Mouse (Mus musculus) lung, embryonic 14.5 days (tissue): ENCODE results near the gene Fgfr2. TPM values are rescaled to one million over a fixed set of nuclear protein-coding genes. Genes with fewer than 3 reads are reported as not detected.
A peak's percentile ranks its signal among the peaks of the same experiment; 100 is the strongest.

Experiments
- ATAC-seq: fragments of 200-750 bp; cut with Nextera tagmentation; 2 replicates; pipeline ENCODE4 v1.8.0; 2017; ENCODE audit warnings: mild to moderate bottlenecking, moderate TSS enrichment, moderate library complexity; ENCODE audit not compliant: insufficient read depth
- DNase-seq: peaks from one replicate; pipeline ENCODE4 v3.0.0-alpha.2; 2015
- H3K27ac ChIP-seq: fragments of 300-500 bp; sonication (generic); 2 replicates; pipeline ENCODE4 v1.5.1; 2014; ENCODE audit warnings: low read depth, mild to moderate bottlenecking, moderate library complexity
- H3K27me3 ChIP-seq: fragments of 300-500 bp; sonication (generic); 2 replicates; pipeline ENCODE4 v1.6.1; 2014; ENCODE audit warnings: low read length, control low read depth; ENCODE audit not compliant: insufficient read depth
- H3K36me3 ChIP-seq: fragments of 300-500 bp; sonication (generic); 2 replicates; pipeline ENCODE4 v1.6.1; 2014; ENCODE audit warnings: control low read depth; ENCODE audit not compliant: insufficient read depth
- H3K4me1 ChIP-seq: fragments of 300-500 bp; sonication (generic); 2 replicates; pipeline ENCODE4 v1.6.1; 2014; ENCODE audit warnings: antibody characterized with exemption, control low read depth; ENCODE audit not compliant: insufficient read depth
- H3K4me2 ChIP-seq: fragments of 300-500 bp; sonication (generic); 2 replicates; pipeline ENCODE4 v1.6.1; 2014; ENCODE audit warnings: mild to moderate bottlenecking
- H3K4me3 ChIP-seq: fragments of 300-500 bp; sonication (generic); 2 replicates; pipeline ENCODE4 v1.5.1; 2014; ENCODE audit warnings: low read depth, low read length
- H3K9ac ChIP-seq: fragments of 300-500 bp; sonication (generic); 2 replicates; pipeline ENCODE4 v1.6.1; 2014
- H3K9me3 ChIP-seq: fragments of 300-500 bp; sonication (generic); 2 replicates; pipeline ENCODE4 v1.6.1; 2016; ENCODE audit warnings: low read depth, low read length, control low read depth
- CTCF ChIP-seq: IDR thresholded peaks from 2 replicates; pipeline ENCODE4 v1.5.1; 2016; ENCODE audit warnings: antibody characterized with exemption, low read depth
- WGBS: fragments of 180-500 bp; shearing (Covaris S2); extraction: QIAGEN DNeasy Blood & Tissue Kit; methylation state at CpG from one replicate; pipeline ENCODE4 v1.1.7; 2014; 5-methylcytosine and 5-hydroxymethylcytosine counted together
- polyA plus RNA-seq: library from polyadenylated mRNA; unstranded; fragments of >200 nt; fragmentation: Nextera tagmentation; extraction: Ambion mirVana; gene quantifications from 2 replicates; pipeline ENCODE4 v1.2.1, GENCODE M21; 2014

The Fgfr2 gene
- polyA plus RNA-seq, 1 experiment from 2014 or later = 179 TPM

- Histone ChIP-seq H3K36me3 (peaks cover 6% of the 10 kb centered on the region), H3K4me1 (peaks cover 24% of the 10 kb centered on the region), H3K27ac (peak overlapping the region; percentile 69; the same call in 1 of the 2 replicates), H3K4me3 (no peak overlapping the region), H3K4me2 (peak overlapping the region; percentile 30), H3K9me3 (no peaks in the 10 kb centered on the region), H3K9ac (0 out of 2 replicates have a peak overlapping the region, but pooled peaks have one; percentile 26), H3K27me3 (no peaks in the 10 kb centered on the region)
- no peak for DNase-seq
- TF ChIP-seq CTCF = no peak
- WGBS = 59% methylated on average over 9 of the region's 9 CpGs
- peak; percentile 32; the same call in 1 of the 2 replicates for ATAC-seq
Observed at GRCm38 (mm10) chr7:132711579-132711978, 411.6 kb downstream of the Fgfr2 start.

GRCm38 (mm10) chr7:132705130-132705529 lies 418.0 kb downstream of the Fgfr2 start:
- Histone ChIP-seq H3K27me3 (no peaks in the 10 kb centered on the region), H3K36me3 (no peaks in the 10 kb centered on the region), H3K9me3 (no peaks in the 10 kb centered on the region), H3K4me3 (no peak overlapping the region), H3K4me1 (no peaks in the 10 kb centered on the region), H3K27ac (no peak overlapping the region), H3K9ac (no peak overlapping the region), H3K4me2 (no peak overlapping the region)
- ATAC-seq = no peak
- peak; percentile 44 for TF ChIP-seq CTCF
- DNase-seq = no peak
- 87% methylated on average over 7 of the region's 7 CpGs for WGBS

- Histone ChIP-seq H3K36me3 (no peaks in the 10 kb centered on the region), H3K4me1 (no peaks in the 10 kb centered on the region), H3K9me3 (no peaks in the 10 kb centered on the region), H3K27me3 (no peaks in the 10 kb centered on the region), H3K9ac (no peak overlapping the region), H3K27ac (no peak overlapping the region), H3K4me2 (no peak overlapping the region), H3K4me3 (no peak overlapping the region)
- no peak for TF ChIP-seq CTCF
- WGBS = 79% methylated on average over 8 of the region's 8 CpGs
- DNase-seq (no peak), ATAC-seq (no peak)
Observed at GRCm38 (mm10) chr7:132704310-132704875, 418.8 kb downstream of the Fgfr2 start.

GRCm38 (mm10) chr7:132703515-132704309 lies 419.4 kb downstream of the Fgfr2 start:
- no peak overlapping the region for H3K9ac ChIP-seq
- ATAC-seq (no peak), DNase-seq (no peak)
- H3K27ac ChIP-seq = no peak overlapping the region
- H3K36me3 ChIP-seq = no peaks in the 10 kb centered on the region
- H3K27me3 ChIP-seq = no peaks in the 10 kb centered on the region
- H3K4me3 ChIP-seq = no peak overlapping the region
- H3K9me3 ChIP-seq = no peaks in the 10 kb centered on the region
- H3K4me2 ChIP-seq = no peak overlapping the region
- no peaks in the 10 kb centered on the region for H3K4me1 ChIP-seq
- WGBS = 81% methylated on average over 9 of the region's 9 CpGs
- TF ChIP-seq CTCF = no peak

GRCm38 (mm10) chr7:132702492-132703070 lies 420.6 kb downstream of the Fgfr2 start:
- ATAC-seq (no peak), DNase-seq (no peak)
- no peak overlapping the region for H3K9ac ChIP-seq
- H3K4me2 ChIP-seq = no peak overlapping the region
- WGBS = 73% methylated on average over 5 of the region's 5 CpGs
- H3K4me1 ChIP-seq = no peaks in the 10 kb centered on the region
- H3K36me3 ChIP-seq = no peaks in the 10 kb centered on the region
- H3K27me3 ChIP-seq = no peaks in the 10 kb centered on the region
- no peak for TF ChIP-seq CTCF
- no peak overlapping the region for H3K4me3 ChIP-seq
- H3K9me3 ChIP-seq = no peaks in the 10 kb centered on the region
- no peak overlapping the region for H3K27ac ChIP-seq

GRCm38 (mm10) chr7:132702024-132702423 lies 421.1 kb downstream of the Fgfr2 start:
- no peak for ATAC-seq
- Histone ChIP-seq H3K9me3 (no peaks in the 10 kb centered on the region), H3K27me3 (no peaks in the 10 kb centered on the region), H3K4me1 (no peaks in the 10 kb centered on the region), H3K9ac (no peak overlapping the region), H3K4me3 (no peak overlapping the region), H3K36me3 (no peaks in the 10 kb centered on the region), H3K4me2 (no peak overlapping the region), H3K27ac (no peak overlapping the region)
- WGBS = 86% methylated on average over 3 of the region's 3 CpGs
- TF ChIP-seq CTCF = no peak
- DNase-seq = no peak

GRCm38 (mm10) chr7:132701412-132701811 lies 421.7 kb downstream of the Fgfr2 start:
- DNase-seq = no peak
- no peaks in the 10 kb centered on the region for H3K9me3 ChIP-seq
- H3K4me2 ChIP-seq = no peak overlapping the region
- H3K9ac ChIP-seq = no peak overlapping the region
- H3K4me1 ChIP-seq = no peaks in the 10 kb centered on the region
- no peaks in the 10 kb centered on the region for H3K27me3 ChIP-seq
- WGBS = 71% methylated on average over 3 of the region's 3 CpGs
- H3K4me3 ChIP-seq = no peak overlapping the region
- H3K36me3 ChIP-seq = no peaks in the 10 kb centered on the region
- ATAC-seq = no peak
- TF ChIP-seq CTCF = no peak
- no peak overlapping the region for H3K27ac ChIP-seq
